Mouse (Mus musculus) NIH3T3 (cell line): ENCODE data around the gene Ttc7.
"Not testable (repeated sequence)": the region's sequence is repeated elsewhere in the genome, so short reads cannot be mapped to it uniquely, and the experiment has no call there.

ENCODE experiments used
- DNase-seq: peaks from one replicate; pipeline ENCODE4 v3.0.0-alpha.2; 2012; ENCODE audit warnings: low read depth

Gene Ttc7

GRCm38 (mm10) chr17:87286481-87287143 lies 3.9 kb downstream of the Ttc7 start:
- no peak for DNase-seq

DNA sequence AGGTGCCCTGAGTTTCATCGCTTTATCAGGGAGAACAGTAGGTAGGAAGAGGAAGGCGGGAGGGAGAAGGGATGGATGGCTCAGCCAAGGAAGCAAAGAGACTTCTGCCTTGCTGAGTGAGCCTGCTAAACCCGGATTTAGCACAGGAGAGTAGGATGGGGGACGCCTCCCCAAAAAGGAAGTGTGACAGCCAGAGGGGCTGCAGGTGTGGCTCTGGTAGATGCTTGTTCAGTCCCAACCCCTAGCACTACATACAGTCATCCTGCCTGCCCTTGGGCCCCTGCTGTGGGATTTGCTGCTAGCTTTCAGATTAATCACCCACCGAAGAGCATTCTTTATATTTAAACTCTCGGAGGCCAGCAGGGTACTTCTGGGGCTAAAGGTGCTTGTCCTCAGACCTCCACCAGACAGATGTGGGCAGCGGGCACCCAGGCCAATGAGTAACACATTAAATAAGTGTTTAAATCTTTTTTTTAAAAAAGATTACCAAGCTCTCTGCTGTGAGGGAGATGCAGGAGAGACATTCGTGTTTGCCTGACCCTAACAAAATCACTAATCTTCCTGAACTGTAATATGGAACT lies 4.6 kb downstream of the Ttc7 start:
- no peak for DNase-seq

- no peak for DNase-seq
Measured at GRCm38 (mm10) chr17:87288131-87288530, 5.4 kb downstream of the Ttc7 start.

GRCm38 (mm10) chr17:87289367-87289766 lies 6.7 kb downstream of the Ttc7 start:
- no peak for DNase-seq

DNA sequence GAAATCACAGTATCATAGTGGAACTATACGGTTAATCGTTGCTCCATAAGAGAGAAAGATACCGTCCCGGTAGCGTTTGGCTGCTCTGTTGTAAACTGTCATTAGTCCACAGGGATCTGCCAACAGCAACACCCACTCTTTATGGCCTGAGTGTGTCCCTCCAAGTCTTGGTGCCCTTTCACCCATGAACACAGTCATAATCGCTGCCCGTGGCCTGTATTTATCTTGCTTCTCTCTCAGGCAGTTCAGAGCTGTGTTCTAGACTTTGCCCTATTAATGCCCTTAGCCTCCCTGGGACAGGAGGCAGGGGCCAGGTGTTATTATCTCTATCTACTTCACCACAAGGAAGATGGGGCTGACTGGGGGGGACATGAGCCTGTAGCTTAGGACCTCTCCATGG lies 8.4 kb downstream of the Ttc7 start:
- no peak for DNase-seq

DNA sequence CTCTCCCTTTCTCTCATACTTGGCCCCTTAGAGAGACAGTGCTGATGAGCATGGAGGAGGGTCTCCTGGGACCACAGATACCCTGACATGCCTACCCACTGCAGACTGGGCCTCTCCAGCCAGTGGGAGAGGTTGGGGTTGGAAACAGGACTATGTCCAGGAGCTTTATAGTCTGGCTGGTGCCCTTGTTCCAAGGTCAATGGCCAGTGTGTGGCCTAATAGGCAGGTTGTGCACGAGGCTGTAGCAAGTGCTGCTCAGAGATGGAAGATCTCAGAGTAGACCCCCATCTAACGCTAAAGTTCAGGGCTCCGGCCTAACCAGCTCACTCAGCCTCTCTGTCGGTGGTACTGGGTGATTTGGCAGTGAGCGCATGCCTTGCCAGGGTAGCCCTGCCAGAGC lies 9.1 kb downstream of the Ttc7 start:
- DNase-seq, result no peak

- peak; percentile 27 for DNase-seq
Measured at GRCm38 (mm10) chr17:87293125-87293524, 10.4 kb downstream of the Ttc7 start.

- DNase-seq, result no peak
Measured at GRCm38 (mm10) chr17:87295738-87296137, 13.1 kb downstream of the Ttc7 start.

DNA sequence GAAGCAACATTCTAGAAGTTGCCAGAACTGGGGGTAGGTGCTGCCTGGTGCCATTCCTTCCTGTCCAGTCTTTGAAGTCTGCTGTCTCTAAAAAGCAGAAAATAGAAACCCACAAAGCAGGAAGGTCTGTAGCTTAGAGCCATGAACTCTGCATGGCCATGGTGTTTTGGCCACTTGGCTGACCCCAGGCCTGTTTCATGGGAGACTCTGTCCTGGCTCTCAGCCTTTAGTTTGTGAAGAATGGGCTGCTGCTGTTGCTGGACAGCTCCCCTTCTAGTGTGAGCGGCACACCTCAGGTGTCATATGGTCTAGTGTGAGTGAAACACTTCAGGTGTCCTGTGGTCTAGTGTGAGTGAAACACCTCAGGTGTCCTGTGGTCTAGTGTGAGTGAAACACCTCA lies 14.0 kb downstream of the Ttc7 start:
- not testable (repeated sequence) for DNase-seq

DNA sequence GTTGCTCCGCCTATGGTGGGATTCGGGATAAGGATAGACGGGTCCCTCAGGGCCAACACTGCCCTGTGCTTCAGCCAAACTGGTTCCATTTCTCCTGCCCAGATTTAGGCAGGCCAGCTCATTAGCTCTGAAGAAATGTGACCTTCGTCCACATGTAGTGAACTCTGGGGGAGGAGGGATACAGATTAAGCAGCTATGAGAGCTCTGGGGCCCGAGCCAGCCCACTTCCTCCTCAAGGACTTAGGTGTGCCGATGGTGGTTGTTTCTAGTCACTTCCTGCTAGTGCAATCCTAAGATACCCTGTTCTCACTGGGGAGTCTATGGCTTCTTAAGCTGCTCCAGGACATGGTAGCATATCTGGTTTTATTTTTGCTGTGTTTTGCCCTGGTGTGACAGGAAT lies 16.3 kb downstream of the Ttc7 start:
- no peak for DNase-seq

DNA sequence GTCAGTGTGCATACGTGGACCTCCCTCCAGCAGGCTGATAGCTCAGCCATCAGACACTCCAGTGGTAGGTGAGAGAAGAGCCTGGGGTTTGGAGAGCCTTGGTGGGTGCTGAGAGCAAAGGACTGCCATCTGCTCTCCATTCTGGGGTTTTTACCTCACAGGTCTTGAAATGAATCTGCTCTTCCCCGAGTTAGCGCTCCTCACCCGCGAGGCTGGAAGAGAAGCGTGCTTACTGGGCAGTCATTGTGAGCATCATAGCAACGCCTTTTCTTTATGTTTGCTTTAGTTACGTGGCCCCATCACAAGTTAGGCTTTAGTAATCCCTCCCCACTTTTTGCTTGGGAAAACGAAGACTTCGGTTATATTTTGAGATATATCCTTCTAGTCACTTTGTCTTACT lies 17.7 kb downstream of the Ttc7 start:
- no peak for DNase-seq

GRCm38 (mm10) chr17:87301607-87302006 lies 18.9 kb downstream of the Ttc7 start:
- DNase-seq, result not testable (repeated sequence)

GRCm38 (mm10) chr17:87302014-87302794 lies 19.5 kb downstream of the Ttc7 start:
- peak; percentile 83 for DNase-seq

GRCm38 (mm10) chr17:87304151-87304894 lies 21.6 kb downstream of the Ttc7 start:
- DNase-seq, result peak; percentile 77

DNA sequence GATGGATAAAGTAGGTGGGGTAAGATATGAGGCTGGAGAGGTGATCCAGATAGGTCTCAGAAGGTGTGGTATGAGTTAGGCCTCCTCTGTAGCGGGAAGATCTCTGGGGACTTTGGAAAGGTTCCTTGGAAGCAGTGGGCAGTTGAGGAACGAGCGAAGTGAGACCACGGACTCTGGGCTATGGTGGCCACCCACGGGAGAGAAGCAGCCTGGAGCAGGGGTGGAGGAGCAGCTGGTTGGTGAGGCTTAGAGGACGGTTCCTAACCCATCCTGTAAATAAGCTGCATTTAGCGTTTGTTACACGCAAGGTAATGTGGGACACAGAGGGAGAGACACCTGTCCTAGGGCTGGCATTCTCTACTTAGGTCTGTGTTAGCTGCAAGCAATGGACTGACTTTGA lies 22.4 kb downstream of the Ttc7 start:
- DNase-seq, result no peak

DNA sequence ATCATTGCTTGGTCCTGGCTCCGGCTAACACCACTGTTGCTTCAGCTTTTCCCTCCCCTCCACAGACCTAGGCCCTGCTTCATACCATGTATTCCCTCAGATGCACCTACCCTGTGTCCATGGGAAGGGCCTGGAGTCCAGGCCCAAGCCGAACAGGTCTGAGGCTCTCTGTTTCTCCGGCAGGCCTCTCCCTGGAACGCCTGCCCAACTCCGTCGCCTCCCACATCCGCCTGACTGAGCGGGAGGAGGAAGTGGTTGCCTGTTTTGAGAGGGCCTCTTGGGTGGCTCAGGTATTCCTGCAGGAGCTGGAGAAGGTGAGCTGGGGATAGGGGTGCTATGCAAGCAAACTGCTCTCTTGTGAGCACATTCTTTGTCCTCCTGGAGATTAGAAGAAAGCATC lies 24.1 kb downstream of the Ttc7 start:
- no peak for DNase-seq

GRCm38 (mm10) chr17:87309073-87309788 lies 26.5 kb downstream of the Ttc7 start:
- no peak for DNase-seq

DNA sequence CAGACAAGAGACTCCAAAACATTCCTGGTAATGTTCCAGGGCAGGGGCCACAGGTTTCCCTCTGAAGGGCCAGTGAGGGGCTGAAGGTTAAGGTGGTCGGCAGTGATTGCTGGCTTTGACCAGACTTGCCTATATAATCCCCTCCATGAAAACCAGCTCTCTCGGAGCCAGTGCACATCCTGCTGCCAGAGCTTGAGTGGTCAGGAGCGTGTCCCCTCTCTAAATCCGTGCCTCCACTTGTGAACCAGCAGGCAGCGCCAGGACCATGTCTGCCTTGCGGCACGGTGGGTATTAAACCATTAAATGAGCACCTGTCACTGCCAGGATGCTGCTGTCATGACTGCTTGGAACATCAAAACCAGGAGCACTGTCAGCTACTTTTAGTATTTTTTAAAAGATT lies 27.8 kb downstream of the Ttc7 start:
- no peak for DNase-seq

DNA sequence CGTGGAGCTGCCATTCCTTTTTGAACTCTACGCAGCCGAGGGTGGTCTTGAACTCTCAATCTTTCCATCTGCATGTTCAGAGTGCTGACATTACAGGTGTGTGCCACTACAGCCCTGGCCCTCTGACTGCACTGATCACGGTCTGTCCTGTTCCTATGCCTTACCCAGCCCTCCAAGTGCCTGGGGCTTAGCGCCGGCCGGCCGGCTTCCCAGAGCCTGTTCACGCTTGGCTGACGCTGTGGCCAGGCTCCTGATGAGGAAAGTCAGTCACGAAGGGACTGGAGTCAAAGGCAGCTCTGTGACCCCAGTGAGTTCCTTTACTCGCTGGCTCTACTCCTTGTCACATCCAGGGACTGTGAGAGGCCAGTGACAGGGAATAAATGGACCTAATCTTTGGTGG lies 29.7 kb downstream of the Ttc7 start:
- no peak for DNase-seq

DNA sequence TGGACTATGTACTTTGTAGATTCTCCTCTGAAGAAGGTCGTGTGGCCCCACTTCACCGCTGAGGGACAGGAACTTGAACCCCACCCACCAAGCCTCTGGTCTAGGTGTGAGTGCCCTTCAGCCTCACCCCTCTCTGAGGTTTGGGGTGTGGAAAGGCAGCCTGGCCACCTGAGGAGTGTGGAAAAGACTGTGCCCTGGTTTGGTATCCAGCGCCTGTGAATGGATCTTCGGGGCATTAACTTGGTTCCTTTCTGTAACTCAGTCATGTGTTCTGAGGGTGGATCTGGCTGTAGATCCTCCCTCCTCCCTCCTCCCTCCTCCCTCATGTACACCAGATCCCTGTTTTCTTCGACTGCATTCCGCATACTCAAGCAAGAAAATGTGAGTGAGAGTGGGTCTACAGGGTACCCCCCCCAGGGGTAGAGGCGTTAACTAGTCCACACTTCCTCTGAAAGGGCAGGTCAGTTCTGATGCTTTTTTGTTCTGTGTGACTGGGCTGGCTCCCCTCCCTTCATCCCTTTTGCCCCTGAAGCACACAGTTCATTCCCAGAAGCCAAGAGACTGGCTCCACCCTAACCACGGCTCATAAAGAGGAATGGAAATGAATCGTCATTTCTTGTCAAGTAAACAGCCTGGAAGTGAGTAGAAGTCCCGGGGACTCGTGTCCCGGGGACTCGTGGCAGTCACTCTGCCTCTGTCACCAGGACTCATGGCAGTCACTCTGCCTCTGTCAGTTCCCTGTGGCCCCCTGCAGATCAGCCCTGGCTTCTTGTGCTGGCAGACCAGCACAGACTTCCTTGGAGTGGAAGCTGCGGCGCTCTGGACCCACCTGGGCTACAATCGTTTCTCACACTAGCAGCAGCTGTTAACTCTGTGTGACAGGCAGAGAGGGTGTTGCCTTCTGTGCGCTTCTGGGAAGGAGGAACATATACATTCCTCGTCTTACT lies 30.5 kb downstream of the Ttc7 start:
- DNase-seq, result peak; percentile 46

DNA sequence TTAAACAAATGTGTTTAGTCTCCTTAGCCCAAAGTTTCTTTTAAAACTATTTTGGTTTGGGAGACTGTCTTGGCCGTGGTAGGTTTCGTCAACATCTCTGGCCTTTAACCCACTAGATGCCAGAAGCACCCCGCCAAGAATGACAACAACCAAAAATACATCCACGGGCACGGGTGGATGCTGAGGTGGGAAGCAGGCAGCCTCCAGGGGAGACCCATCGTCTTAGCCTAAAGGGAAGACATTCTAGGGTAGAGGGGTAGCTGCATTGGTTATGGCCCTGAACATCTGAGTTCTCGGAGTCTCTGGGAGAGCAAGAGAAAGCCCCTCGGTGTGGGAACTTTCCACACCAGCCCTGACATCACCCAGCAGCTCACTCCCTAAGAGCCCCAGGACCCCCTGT lies 31.4 kb downstream of the Ttc7 start:
- no peak for DNase-seq
